Mouse (Mus musculus) stomach, embryonic 14.5 days (tissue): Measurements from ENCODE around the gene Rora. TPM values are rescaled to one million over a fixed set of nuclear protein-coding genes. Genes with fewer than 3 reads are reported as not detected.

Experiments
- ATAC-seq: fragments of 200-750 bp; cut with Nextera tagmentation; 2 replicates; pipeline ENCODE4 v1.8.0; 2017; ENCODE audit warnings: low read depth, moderate TSS enrichment; ENCODE audit not compliant: insufficient number of reproducible peaks, insufficient read depth, low FRiP score
- H3K27ac ChIP-seq: fragments of 300-500 bp; sonication (generic); 2 replicates; pipeline ENCODE4 v1.5.1; 2014; ENCODE audit warnings: mild to moderate bottlenecking, low read length, moderate library complexity, mixed read lengths
- H3K27me3 ChIP-seq: fragments of 300-500 bp; sonication (generic); 2 replicates; pipeline ENCODE4 v1.6.1; 2014; ENCODE audit warnings: low read length, control low read depth, mixed read lengths; ENCODE audit not compliant: control insufficient read depth, insufficient read depth
- H3K36me3 ChIP-seq: fragments of 300-500 bp; sonication (generic); 2 replicates; pipeline ENCODE4 v1.6.1; 2014; ENCODE audit warnings: mild to moderate bottlenecking, control low read depth, low read length, moderate library complexity, mixed read lengths; ENCODE audit not compliant: control insufficient read depth, insufficient read depth
- H3K4me1 ChIP-seq: fragments of 300-500 bp; sonication (generic); 2 replicates; pipeline ENCODE4 v1.6.1; 2014; ENCODE audit warnings: low read length, control low read depth, mixed read lengths; ENCODE audit not compliant: control insufficient read depth, insufficient read depth
- H3K4me2 ChIP-seq: fragments of 300-500 bp; sonication (generic); replicated peaks from 2 replicates; pipeline ENCODE4 v1.6.1; 2014; ENCODE audit warnings: low read depth, low read length, control low read depth
- H3K4me3 ChIP-seq: fragments of 300-500 bp; sonication (generic); 2 replicates; pipeline ENCODE4 v1.5.1; 2014; ENCODE audit warnings: low read depth, low read length, control low read depth
- H3K9ac ChIP-seq: fragments of 300-500 bp; sonication (generic); replicated peaks from 2 replicates; pipeline ENCODE4 v1.6.1; 2014; ENCODE audit warnings: low read depth, mild to moderate bottlenecking, control low read depth, low read length, moderate library complexity, mixed read lengths
- H3K9me3 ChIP-seq: fragments of 300-500 bp; sonication (generic); 2 replicates; pipeline ENCODE4 v1.6.1; 2016; ENCODE audit warnings: low read depth, low read length, control low read depth; ENCODE audit not compliant: control insufficient read depth
- whole genome bisulfite sequencing: fragments of 180-500 bp; shearing (Covaris S2); extraction: QIAGEN DNeasy Blood & Tissue Kit; methylation state at CpG from one replicate; pipeline ENCODE4 v1.1.7; 2014; 5-methylcytosine and 5-hydroxymethylcytosine counted together
- polyA plus RNA-seq: library from polyadenylated mRNA; unstranded; fragments of >200 nt; fragmentation: Nextera tagmentation; extraction: Ambion mirVana; gene quantifications from 2 replicates; pipeline ENCODE4 v1.2.1, GENCODE M21; 2014

The Rora gene
- polyA plus RNA-seq, 1 experiment from 2014 or later, result 7.1 TPM

GRCm38 (mm10) chr9:69357834-69358233 lies 704.2 kb downstream of the Rora start:
- Histone ChIP-seq H3K4me2 (no peak overlapping the region), H3K27ac (no peak overlapping the region), H3K36me3 (no peaks in the 10 kb centered on the region), H3K4me1 (no peaks in the 10 kb centered on the region), H3K27me3 (no peaks in the 10 kb centered on the region), H3K9ac (no peak overlapping the region), H3K4me3 (no peak overlapping the region), H3K9me3 (no peaks in the 10 kb centered on the region)
- 33% methylated on average over 3 of the region's 3 CpGs for WGBS
- no peak for ATAC-seq

DNA sequence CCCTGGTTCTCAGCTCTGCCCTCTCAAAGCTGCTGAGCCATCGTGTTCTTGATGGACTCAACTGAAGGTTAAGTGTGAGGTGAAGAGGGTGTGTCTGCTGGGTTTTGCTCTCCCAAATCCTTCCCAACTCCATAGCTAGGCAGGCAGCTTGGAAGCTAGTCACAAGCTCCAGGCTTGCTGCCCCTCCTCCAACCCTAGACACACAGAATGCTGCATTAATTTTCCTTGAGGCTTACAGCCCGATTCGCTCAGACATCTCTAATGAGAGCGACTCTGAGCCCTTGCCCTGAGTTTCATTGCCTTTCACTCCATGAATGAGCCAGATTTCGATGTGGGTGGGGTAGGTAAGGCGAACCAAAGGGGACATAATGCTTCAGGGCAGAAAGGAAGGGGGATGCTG lies 705.2 kb downstream of the Rora start:
- Histone ChIP-seq H3K27ac (no peak overlapping the region), H3K36me3 (no peaks in the 10 kb centered on the region), H3K4me3 (no peak overlapping the region), H3K9ac (no peak overlapping the region), H3K9me3 (no peaks in the 10 kb centered on the region), H3K27me3 (no peaks in the 10 kb centered on the region), H3K4me2 (no peak overlapping the region), H3K4me1 (no peaks in the 10 kb centered on the region)
- WGBS, result 75% methylated on average over 6 of the region's 6 CpGs
- ATAC-seq, result no peak

DNA sequence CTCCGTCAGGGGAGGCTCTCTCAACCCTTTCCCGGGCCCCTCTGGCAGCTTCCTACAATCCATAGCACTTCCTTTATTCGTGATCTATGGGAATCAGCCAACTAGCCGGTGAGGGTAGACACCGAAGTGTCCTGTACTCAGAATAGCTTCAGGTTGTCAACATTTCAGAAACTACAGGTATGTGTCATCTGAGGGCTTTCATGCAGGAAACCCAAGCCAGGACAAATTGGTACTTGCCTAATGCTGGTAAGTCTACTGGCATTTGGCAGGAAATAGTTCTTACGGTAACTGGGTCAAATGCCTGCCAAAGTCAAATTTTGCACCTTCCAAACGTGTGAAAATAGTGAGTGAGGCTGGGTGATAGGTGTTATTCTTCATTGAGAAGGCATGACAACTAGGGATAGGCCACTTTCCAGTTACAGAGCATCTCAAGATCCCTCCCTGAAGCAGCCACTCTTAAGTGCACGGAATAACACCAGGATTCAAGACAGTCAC lies 708.4 kb downstream of the Rora start:
- Histone ChIP-seq H3K36me3 (no peaks in the 10 kb centered on the region), H3K9ac (no peak overlapping the region), H3K4me3 (no peak overlapping the region), H3K27me3 (no peaks in the 10 kb centered on the region), H3K4me1 (no peaks in the 10 kb centered on the region), H3K9me3 (no peaks in the 10 kb centered on the region), H3K4me2 (no peak overlapping the region), H3K27ac (no peak overlapping the region)
- 86% methylated on average over 8 of the region's 8 CpGs for WGBS
- no peak for ATAC-seq

GRCm38 (mm10) chr9:69362766-69363165 lies 709.2 kb downstream of the Rora start:
- Histone ChIP-seq H3K4me2 (no peak overlapping the region), H3K27ac (no peak overlapping the region), H3K4me3 (no peak overlapping the region), H3K9ac (no peak overlapping the region), H3K27me3 (no peaks in the 10 kb centered on the region), H3K4me1 (no peaks in the 10 kb centered on the region), H3K9me3 (no peaks in the 10 kb centered on the region), H3K36me3 (no peaks in the 10 kb centered on the region)
- 33% methylated on average over 4 of the region's 4 CpGs for WGBS
- ATAC-seq, result no peak

- H3K9ac ChIP-seq, result no peak overlapping the region
- H3K27ac ChIP-seq, result no peak overlapping the region
- no peaks in the 10 kb centered on the region for H3K9me3 ChIP-seq
- no peak overlapping the region for H3K4me2 ChIP-seq
- no peaks in the 10 kb centered on the region for H3K4me1 ChIP-seq
- ATAC-seq, result no peak
- no peaks in the 10 kb centered on the region for H3K27me3 ChIP-seq
- H3K4me3 ChIP-seq, result no peak overlapping the region
- 60% methylated on average over 16 of the region's 16 CpGs for WGBS
- no peaks in the 10 kb centered on the region for H3K36me3 ChIP-seq
These were observed 710.5 kb downstream of the Rora start for GRCm38 (mm10) chr9:69364117-69364516.

GRCm38 (mm10) chr9:69367055-69367454 lies 713.5 kb downstream of the Rora start:
- 81% methylated on average over 4 of the region's 4 CpGs for WGBS
- Histone ChIP-seq H3K9ac (no peak overlapping the region), H3K27ac (no peak overlapping the region), H3K36me3 (no peaks in the 10 kb centered on the region), H3K4me2 (no peak overlapping the region), H3K27me3 (no peaks in the 10 kb centered on the region), H3K4me3 (no peak overlapping the region), H3K4me1 (no peaks in the 10 kb centered on the region), H3K9me3 (no peaks in the 10 kb centered on the region)
- ATAC-seq, result no peak

DNA sequence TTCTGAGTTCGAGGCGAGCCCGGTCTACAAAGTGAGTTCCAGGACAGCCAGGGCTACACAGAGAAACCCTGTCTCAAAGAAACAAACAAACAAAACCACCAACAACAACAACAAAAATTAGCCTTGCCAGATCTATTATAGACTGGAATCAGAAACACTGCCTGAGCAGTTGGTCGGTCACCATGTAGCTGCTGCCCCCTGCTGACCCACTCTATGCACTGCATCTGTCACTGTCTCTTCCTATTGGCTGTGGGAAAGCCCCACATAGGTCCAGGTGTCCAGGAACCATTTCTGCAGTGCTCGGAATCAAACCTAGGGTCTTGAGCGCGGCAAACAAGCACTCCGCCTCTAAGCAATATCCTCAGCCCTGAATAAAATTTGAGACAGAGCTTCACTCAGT lies 714.5 kb downstream of the Rora start:
- Histone ChIP-seq H3K27ac (no peak overlapping the region), H3K4me1 (no peaks in the 10 kb centered on the region), H3K27me3 (no peaks in the 10 kb centered on the region), H3K36me3 (no peaks in the 10 kb centered on the region), H3K4me3 (no peak overlapping the region), H3K9ac (no peak overlapping the region), H3K9me3 (no peaks in the 10 kb centered on the region), H3K4me2 (no peak overlapping the region)
- ATAC-seq, result no peak
- 71% methylated on average over 8 of the region's 8 CpGs for WGBS

- no peak for ATAC-seq
- Histone ChIP-seq H3K4me3 (no peak overlapping the region), H3K27ac (no peak overlapping the region), H3K4me1 (no peaks in the 10 kb centered on the region), H3K4me2 (no peak overlapping the region), H3K9me3 (no peaks in the 10 kb centered on the region), H3K27me3 (no peaks in the 10 kb centered on the region), H3K9ac (no peak overlapping the region), H3K36me3 (no peaks in the 10 kb centered on the region)
- 67% methylated on average over 11 of the region's 11 CpGs for WGBS
These were observed 717.6 kb downstream of the Rora start for GRCm38 (mm10) chr9:69371046-69371724.

DNA sequence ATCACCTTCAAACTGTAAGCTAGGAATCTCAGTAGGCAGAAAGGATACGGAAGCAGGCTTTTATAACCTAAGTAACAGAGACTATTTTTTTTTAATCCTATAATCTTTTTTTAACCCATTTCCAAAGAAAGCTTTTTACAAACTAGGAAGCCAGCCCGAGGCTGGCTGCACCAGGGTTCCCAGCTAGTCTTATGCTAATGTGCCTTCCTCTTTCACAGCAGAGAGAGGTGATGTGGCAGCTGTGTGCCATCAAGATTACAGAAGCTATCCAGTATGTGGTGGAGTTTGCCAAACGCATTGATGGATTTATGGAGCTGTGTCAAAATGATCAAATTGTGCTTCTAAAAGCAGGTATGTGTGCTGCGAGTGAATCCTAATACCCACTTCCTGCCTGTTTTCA lies 719.3 kb downstream of the Rora start:
- Histone ChIP-seq H3K4me2 (no peak overlapping the region), H3K4me1 (no peaks in the 10 kb centered on the region), H3K9ac (no peak overlapping the region), H3K36me3 (no peaks in the 10 kb centered on the region), H3K4me3 (no peak overlapping the region), H3K27me3 (no peaks in the 10 kb centered on the region), H3K9me3 (no peaks in the 10 kb centered on the region), H3K27ac (no peak overlapping the region)
- 31% methylated on average over 4 of the region's 4 CpGs for WGBS
- ATAC-seq, result no peak
